Mouse (Mus musculus) gastrocnemius, postnatal 10 days (tissue): Measurements from ENCODE around the gene Ptprd. TPM values are rescaled to one million over a fixed set of nuclear protein-coding genes. Genes with fewer than 3 reads are reported as not detected.

ENCODE experiments used
- DNase-seq: peaks from one replicate; pipeline ENCODE4 v3.0.0; 2021; ENCODE audit warnings: mixed read lengths
- long read RNA-seq, 2 experiments: library from polyadenylated mRNA; stranded (forward); transcript quantifications; one replicate each; pipeline ENCODE4 v2.0.0; 2021
- total RNA-seq, 2 experiments: library from RNA; stranded (reverse); gene quantifications; 2 replicates each; pipeline ENCODE4 v1.2.3; 2021

The Ptprd gene
- 10 to 100 TPM; 43.3 to 53.4 TPM for total RNA-seq
- long read RNA-seq, experiment 1, partial matches to known transcripts: 1 of 8 reads
- long read RNA-seq, experiment 1, other reads (novel, unspliced or antisense): 7 of 8 reads
- long read RNA-seq, experiment 2, partial matches to known transcripts: 2 of 5 reads
- long read RNA-seq, experiment 2, other reads (novel, unspliced or antisense): 3 of 5 reads

DNA sequence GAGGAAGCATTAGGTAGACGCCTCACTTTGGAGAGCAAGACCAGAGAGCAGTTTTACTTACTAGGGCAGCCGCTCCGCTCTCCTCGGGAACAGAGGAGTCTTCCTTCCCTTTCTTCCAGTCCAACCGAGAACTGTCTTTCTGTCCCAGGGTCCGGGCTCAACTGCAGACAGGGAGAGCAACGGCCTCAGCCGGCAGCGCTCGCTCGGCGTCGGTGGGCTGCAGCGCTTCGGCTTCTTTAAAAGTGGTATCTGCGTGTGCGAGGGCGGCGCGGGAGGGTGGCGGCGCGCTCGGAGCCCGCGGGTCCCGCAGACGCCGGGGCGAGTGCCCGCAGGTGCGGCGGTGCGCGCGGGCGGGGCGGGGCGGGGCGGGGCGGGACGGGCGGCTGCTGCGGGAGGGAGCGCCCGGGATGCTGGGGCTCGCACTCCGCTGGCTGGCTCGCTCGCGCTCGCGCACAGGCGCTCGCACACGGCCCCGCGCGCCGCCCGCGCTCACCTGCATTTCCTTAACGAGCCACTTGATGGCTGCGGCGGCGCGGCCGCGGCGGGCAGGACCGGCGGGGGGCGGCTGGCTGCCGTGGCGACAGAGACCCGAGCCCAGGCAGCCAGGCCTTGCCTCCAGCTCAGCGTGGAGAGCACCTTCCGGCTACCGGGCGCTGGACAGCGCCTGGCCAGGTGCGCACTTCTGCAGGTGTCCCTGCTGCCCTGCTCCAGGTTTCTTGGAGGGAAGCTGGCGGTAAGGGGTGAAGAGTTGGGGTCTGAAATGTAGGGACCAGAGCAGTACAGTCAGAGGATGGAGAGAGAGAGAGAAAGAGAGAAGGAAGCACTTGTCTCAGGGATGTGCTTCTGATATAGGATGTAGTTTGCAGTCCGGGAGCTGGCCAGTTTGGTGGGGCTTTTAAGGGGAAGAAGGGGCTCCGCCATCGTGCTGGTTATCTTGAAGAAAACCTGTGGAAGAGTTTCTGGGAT lies at the start of gene Ptprd:
Ptprd (minus strand) TSS at position 433 of the 966 bp plus-strand sequence.
- peak; percentile 5 for DNase-seq

GRCm38 (mm10) chr4:78235820-78236219 lies 24.1 kb upstream of the Ptprd start:
- DNase-seq: no peak

GRCm38 (mm10) chr4:78235316-78235715 lies 23.6 kb upstream of the Ptprd start:
- DNase-seq: no peak

GRCm38 (mm10) chr4:78234681-78235080 lies 22.9 kb upstream of the Ptprd start:
- no peak for DNase-seq

DNA sequence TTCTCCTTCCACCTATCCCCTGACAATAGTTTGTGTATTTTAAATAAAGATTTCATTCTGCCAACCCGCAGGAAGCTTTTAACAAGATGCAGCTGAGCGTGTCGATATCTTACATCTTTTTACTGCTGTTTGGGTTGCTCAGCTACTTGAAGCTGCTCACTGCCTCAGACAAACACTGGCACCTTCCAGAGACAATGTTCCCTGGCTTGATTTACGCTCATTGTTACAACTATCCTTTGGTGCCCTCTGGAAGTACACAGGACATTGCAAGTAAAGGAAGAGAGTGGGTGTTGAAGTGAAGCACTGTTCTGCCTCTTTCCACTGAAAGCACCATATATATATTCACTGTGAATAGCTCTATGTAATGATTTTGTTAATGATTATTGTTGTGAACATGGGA lies 2.2 kb upstream of the Ptprd start:
- no peak for DNase-seq

DNA sequence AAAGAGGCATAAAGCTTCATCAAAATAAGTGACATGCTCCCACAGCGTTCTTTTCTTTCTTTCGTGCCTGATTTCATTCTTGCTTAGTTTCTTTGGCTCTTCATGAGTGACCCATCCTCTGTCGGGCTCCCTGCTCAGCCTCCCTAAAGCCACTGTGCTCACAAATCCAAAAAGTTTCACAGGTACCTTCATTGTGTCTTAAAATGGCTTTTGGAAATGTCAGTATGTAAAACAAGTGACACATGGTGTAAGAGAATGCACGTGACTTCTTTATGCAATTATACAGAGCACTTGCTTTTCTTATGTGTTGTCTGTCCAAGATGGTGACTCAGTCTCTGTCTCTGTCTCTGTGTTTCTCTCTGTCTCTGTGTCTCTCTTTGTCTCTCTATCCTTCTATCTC lies 1.2 kb upstream of the Ptprd start:
- no peak for DNase-seq

GRCm38 (mm10) chr4:78210878-78211528 lies 758 bp downstream of the Ptprd start:
- DNase-seq: no peak

GRCm38 (mm10) chr4:78205018-78205417 lies 6.7 kb downstream of the Ptprd start:
- no peak for DNase-seq

- no peak for DNase-seq
Observed at GRCm38 (mm10) chr4:78168447-78168846, 43.3 kb downstream of the Ptprd start.

DNA sequence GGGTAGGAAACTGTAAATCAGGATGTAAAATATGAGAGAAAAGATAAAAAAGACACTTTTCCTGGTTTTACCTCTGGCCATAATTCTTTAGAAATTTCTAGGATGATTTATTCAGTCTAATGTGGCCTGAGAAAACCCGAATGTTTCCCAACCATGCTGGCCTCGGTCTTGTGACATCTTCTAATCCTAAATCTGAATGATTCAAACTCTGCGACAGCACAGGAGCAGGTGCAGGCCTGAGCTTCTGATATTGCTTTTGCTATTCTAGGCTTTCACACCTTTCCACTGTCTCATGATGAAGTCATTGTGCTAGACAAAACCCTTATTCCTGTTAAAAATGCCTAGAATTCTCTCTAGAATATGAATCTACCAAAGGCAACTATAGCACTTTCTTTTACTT lies 51.3 kb downstream of the Ptprd start:
- no peak for DNase-seq

- no peak for DNase-seq
Observed at GRCm38 (mm10) chr4:78150561-78150960, 61.2 kb downstream of the Ptprd start.

DNA sequence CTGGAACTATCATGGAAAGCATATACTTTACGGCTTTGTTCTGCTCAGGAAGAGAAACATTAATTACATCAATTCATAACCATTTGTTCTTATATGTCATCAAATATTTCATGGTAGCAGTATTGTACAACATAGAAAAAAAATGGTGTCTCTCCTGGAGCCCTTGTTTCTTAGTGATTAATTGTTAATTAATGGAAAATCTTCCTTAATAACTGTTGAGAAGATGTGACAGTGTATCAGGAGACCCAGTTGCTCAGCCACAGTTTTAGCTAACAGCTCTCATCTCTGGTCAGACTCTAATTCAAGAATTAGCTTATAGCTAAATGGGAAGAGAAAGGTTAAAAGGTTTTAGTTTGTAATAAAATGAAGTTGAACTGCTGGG lies 69.0 kb downstream of the Ptprd start:
- DNase-seq: no peak

DNA sequence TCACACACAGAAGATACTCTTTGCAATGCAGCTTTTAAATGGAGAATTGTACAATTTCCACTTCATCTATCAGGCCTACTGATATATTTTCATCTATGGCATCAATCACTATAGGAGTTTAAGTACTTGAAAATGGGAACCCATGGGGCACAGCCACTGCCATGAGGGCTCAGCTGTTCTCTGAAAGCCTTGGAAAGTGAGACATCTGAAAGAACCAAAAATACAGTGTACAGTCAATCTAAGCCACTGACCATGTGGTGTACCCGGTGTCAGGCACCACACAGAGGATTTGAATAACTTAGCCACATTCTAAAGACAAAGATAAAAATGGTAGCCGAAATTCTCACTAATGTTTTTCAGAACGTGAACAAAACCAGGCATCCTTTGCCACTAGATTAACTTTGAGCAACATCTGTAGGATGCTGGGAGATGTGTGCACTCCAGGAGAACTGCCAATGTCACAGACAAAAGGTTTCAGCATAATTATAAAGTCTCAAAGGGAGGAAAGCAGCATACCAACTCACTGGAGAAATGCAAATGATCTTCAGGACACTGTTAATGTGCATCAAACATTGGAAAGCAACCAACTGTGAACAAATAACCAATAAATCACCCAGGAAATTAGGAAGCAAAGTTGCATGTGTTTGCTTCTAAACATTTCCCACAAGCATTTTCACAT lies 69.5 kb downstream of the Ptprd start:
- no peak for DNase-seq

GRCm38 (mm10) chr4:78110898-78111297 lies 100.9 kb downstream of the Ptprd start:
- DNase-seq: no peak

DNA sequence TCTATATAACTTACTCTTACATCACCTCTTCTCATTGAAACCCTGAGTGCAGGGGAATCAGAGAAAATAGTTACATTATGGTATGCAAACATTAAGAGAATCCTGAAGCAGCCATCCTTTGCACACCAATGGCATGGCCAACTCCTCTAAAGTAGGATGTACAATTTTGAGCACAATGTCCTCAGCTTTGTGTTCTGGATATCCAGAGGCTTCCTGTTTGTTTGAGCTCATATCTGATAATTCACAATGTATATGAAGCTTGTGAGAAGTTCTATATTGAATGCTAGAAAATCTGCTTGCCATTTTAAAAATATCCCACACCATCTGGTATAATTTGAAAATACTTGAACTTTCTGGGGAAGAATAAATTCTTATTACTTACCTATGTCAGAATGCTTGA lies 114.2 kb downstream of the Ptprd start:
- no peak for DNase-seq

GRCm38 (mm10) chr4:78082744-78083143 lies 129.0 kb downstream of the Ptprd start:
- no peak for DNase-seq

- DNase-seq: no peak
Observed at GRCm38 (mm10) chr4:78077499-78077898, 134.3 kb downstream of the Ptprd start.

DNA sequence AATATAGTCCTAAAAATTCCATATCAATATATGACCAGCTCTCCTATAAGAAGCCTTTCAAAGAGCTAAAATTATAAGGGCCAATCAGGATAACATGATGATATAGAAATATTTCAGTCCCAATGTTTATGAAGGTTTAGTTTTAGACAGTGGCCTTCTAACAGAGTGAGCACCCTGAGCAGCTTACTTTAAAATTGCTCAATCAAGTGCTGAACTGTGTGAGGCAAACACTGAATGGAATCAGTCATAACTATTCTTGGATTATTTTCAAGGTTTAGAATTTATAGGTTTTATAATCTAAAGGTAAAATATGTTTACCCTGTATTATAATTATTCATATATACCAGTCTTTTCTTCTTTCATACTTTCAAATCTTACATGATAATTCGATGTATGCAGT lies 134.7 kb downstream of the Ptprd start:
- DNase-seq: no peak

DNA sequence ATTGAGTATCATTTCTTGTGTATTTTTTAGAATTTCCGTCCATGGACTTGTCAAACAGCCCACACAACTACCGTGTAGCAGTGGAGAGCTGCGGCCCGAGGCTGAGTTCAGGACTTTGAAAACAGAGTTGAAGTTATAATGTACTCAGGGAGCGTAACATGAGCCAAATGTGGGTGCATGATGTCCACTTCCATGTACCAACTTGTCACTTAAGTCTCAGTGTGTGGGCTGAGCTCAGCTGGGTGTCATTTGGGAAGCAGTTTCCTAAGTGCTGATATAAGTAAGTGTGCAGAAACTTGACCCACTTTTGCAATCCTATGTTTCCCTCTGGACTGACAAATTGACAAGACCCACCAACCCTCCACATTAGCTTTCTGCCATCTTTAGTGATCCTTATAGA lies 173.4 kb downstream of the Ptprd start:
- no peak for DNase-seq

GRCm38 (mm10) chr4:78002065-78002464 lies 209.7 kb downstream of the Ptprd start:
- DNase-seq: no peak

GRCm38 (mm10) chr4:77992709-77993108 lies 219.1 kb downstream of the Ptprd start:
- no peak for DNase-seq

- DNase-seq: no peak
Observed at GRCm38 (mm10) chr4:77982094-77982493, 229.7 kb downstream of the Ptprd start.

GRCm38 (mm10) chr4:77961711-77962110 lies 250.1 kb downstream of the Ptprd start:
- DNase-seq: no peak
